Mouse (Mus musculus) ES-Bruce4 (cell line): ENCODE data around the gene Mrpl20.

Experiments
- CTCF ChIP-seq: IDR thresholded peaks from one replicate; pipeline ENCODE4 v1.8.1; 2011; ENCODE audit warnings: low read depth, low read length
- POLR2A ChIP-seq: IDR thresholded peaks from one replicate; pipeline ENCODE4 v1.8.1; 2011; ENCODE audit warnings: low read length; ENCODE audit not compliant: insufficient read depth

DNA sequence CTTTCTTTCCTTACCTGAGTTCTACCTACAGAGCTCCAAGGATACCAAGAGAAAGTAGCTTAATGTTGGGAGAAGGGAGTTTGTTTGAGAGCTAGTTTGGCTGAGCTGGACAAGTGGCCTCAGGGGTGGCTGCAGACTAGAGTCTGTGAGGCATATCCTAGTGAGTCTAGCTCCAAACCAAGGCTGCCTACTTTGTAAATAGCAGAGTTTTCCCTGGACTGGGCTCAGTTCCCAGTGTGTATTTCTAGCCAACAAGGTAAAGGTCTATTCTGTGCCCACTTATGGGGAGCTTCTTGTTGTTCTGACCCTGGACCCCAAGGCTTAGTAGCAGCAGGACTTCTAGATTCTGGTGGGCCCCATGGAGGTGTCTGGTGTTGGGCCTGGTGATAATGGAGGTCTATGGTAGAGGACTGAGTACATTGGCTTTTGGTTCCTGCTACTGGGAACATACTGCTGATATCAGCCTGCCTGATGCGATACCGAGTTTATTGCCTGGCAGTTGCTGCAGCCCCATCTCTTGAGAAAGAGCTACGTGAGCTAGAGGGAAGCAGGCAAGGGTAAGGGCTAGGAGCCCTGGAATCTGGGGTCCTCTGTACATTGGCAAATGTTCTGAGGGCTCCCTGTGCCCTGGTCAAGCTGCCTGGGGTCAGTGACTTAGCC, 47.2 kb downstream of the Mrpl20 start:
- TF ChIP-seq CTCF (no peak), POLR2A (no peak)
